Mouse (Mus musculus): ENCODE data around the gene Gm49366. TPM values are rescaled to one million over a fixed set of nuclear protein-coding genes. Genes with fewer than 3 reads are reported as not detected.

Gene Gm49366
- total RNA-seq (2023), result not detected

DNA sequence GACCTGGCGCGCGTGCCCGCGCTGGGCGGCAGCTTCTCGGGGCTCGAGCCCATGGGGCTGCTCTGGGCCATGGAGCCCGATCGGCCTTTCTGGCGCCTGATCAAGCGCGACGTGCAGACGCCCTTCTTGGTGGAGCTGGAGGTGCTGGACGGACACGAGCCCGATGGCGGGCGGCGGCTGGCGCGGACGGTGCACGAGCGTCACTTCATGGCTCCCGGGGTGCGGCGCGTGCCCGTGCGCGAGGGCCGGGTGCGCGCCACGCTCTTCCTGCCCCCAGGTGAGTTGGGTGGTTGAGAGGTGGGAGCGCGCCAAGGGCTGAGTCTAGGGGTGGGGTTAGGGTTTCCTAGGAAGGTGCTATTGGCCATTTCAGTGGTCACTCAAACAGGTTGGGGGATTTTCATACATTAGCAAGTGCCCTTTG is at the start of gene Gm49366:
Gm49366 (plus strand) TSS at position 245 of the 421 bp plus-strand sequence.

DNA sequence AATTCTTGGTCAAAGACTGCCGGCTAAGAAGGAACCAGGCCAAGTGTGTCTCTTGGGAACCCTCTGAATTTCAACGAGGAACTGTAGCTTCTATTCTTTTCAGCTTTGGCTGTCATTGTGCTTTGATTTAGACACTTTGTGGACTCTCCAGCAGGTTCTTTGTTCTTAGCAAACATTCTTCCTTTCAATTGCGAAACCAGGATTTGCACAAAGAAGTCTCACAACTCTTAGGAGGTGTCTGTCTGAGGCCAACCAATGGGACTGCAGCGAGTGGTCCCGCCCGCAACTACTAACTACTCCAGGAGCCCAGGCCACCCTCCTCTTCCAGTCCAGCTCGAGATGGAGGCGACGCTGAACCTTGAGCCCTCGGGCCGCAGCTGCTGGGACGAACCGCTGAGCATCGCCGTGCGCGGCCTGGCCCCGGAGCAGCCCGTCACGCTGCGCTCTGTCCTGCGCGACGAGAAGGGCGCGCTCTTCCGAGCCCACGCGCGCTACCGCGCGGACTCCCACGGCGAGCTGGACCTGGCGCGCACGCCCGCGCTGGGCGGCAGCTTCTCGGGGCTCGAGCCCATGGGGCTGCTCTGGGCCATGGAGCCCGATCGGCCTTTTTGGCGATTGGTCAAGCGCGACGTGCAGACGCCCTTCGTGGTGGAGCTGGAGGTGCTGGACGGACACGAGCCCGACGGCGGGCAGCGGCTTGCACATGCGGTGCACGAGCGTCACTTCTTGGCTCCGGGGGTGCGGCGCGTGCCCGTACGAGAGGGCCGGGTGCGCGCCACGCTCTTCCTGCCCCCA is 29.4 kb upstream of the Gm49366 start, which contains the start of gene Acot1:
Acot1 (plus strand) TSS at position 320 of the 795 bp plus-strand sequence.

DNA sequence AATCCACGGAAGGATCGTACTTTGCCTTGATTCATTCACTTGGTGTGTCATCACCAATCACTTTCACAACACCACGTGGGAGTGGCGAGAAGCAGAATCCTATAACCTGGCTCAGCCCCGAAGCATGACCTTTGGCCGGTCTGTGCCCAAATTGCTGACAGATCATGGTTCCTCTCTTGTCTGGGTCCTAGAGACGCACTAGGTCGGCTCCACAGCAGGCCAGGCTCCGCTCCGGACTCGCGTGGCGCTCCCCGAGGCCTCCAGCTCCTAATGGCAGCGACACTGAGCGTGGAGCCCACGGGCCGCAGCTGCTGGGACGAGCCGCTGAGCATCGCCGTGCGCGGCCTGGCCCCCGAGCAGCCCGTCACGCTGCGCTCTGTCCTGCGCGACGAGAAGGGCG is 494 bp upstream of the Gm49366 start, which contains the start of gene Acot4:
Acot4 (plus strand) TSS at position 139 of the 400 bp plus-strand sequence.

DNA sequence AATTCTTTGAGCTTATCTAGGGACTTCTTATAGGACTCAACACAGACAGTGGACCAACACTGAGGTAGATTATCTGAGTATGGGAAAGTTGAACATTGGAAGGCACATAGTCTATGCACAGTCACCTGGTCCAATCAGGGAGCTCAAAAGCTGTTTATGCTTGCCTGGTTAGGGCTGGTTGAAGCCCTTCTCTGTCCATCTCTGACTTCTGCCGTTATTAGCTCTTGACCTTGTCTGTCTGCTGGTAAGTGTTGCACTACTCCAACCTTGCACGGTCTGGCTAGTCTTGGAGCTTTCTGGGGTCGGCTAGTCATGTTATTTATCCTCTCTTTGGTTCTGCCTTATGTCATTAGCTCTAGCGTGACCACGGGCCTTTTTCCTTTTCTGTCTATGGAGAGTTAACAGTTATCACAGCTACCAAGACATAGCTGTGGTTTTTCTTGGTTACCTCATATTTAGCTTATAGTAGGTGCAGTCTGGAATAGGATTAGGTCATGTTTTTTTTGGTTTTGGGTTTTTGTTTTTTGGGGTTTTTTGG is 13.3 kb downstream of the Gm49366 start, which contains the start of gene Acot3:
Acot3 (plus strand) TSS at position 208 of the 538 bp plus-strand sequence.

DNA sequence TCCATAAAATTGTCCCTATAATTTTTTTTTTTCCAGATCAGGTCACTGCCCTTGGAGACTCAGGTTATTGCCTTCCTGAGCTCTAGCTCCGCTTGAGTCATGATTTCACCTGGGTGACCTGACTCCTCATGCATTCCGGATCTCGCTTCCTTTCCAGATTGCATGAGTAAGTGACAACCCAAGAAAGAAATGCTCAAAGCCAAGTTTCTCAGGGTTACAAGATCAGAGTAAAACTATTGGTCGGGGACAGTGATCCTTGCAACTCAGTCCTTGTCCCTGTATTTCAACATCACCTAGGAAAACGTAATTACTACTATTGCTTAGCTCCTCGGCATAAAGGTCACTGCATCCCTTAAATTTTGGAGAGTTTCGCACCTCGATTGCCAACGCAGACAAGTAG is 30.3 kb downstream of the Gm49366 start, which contains the start of gene Acot5:
Acot5 (plus strand) TSS at position 340 of the 400 bp plus-strand sequence.

DNA sequence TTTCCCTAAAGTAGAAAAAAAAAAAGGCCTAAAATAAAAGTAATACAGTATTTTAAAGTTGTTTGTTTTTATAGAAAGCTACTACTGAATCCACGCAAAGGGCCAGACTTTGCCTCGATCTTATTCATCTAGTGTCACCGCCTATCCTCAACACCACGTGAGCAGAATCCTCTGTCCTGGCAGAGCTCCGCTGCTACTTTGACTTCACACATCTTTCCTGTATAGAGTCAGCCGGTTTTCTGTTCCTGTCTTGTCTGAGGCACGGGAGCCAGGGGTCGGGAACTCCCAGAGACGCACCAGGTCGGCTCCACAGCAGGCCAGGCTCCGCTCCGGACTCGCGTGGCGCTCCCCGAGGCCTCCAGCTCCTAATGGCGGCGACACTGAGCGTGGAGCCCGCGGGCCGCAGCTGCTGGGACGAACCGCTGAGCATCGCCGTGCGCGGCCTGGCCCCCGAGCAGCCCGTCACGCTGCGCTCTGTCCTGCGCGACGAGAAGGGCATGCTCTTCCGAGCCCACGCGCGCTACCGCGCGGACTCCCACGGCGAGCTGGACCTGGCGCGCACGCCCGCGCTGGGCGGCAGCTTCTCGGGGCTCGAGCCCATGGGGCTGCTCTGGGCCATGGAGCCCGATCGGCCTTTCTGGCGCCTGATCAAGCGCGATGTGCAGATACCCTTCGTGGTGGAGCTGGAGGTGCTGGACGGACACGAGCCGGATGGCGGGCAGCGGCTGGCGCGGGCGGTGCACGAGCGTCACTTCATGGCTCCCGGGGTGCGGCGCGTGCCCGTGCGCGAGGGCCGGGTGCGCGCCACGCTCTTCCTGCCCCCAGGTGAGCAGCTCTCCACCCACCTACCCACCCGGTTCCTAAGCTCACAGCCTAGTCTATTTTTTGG is 62.1 kb downstream of the Gm49366 start, which contains the start of gene Acot6:
Acot6 (plus strand) TSS at position 51 of the 889 bp plus-strand sequence.

Other genes with a start within 250 kb of the Gm49366 start
- gene Numb, start 117.0 kb upstream of the Gm49366 start, total RNA-seq (2023), result 10 to 100 TPM; 46.1 to 49.0 TPM
- gene Riox1, start 88.3 kb upstream of the Gm49366 start, total RNA-seq (2023), result 10 to 100 TPM; 12.9 to 13.7 TPM
- not detected for gene Heatr4, start 54.1 kb upstream of the Gm49366 start, total RNA-seq (2023)
- 10 to 100 TPM; 15.8 to 16.5 TPM for gene Acot2, start 51.1 kb upstream of the Gm49366 start, total RNA-seq (2023)
- gene Acot1, start 29.4 kb upstream of the Gm49366 start, total RNA-seq (2023), result 10 to 100 TPM; 39.1 to 39.2 TPM
- gene Acot4, start 556 bp upstream of the Gm49366 start, total RNA-seq (2023), result 1 to 10 TPM; 1.2 to 1.6 TPM
- not detected for gene Acot3, start 13.2 kb downstream of the Gm49366 start, total RNA-seq (2023)
- gene Acot5, start 30.4 kb downstream of the Gm49366 start, total RNA-seq (2023), result not detected
- under 1 TPM; 0.24 to 0.64 TPM for gene Acot6, start 61.7 kb downstream of the Gm49366 start, total RNA-seq (2023)
- under 1 TPM; 0.52 to 0.73 TPM for gene Dnal1, start 75.4 kb downstream of the Gm49366 start, total RNA-seq (2023)
- gene Pnma1, start 109.6 kb downstream of the Gm49366 start, total RNA-seq (2023), result 1 to 10 TPM; 3.1 to 4.0 TPM
- gene Elmsan1, start 179.9 kb downstream of the Gm49366 start, total RNA-seq (2023), result 100 to 1,000 TPM in 1 of 2 experiments, 10 to 100 TPM in 1; 93.3 to 105 TPM
- gene Ptgr2, start 246.3 kb downstream of the Gm49366 start, total RNA-seq (2023), result 10 to 100 TPM; 18.1 to 18.3 TPM

All from monocyte, adult 59 days (primary cell).